Comparison of ENCODE assay signal across 12 mouse cellular contexts in the genomic region with DNA sequence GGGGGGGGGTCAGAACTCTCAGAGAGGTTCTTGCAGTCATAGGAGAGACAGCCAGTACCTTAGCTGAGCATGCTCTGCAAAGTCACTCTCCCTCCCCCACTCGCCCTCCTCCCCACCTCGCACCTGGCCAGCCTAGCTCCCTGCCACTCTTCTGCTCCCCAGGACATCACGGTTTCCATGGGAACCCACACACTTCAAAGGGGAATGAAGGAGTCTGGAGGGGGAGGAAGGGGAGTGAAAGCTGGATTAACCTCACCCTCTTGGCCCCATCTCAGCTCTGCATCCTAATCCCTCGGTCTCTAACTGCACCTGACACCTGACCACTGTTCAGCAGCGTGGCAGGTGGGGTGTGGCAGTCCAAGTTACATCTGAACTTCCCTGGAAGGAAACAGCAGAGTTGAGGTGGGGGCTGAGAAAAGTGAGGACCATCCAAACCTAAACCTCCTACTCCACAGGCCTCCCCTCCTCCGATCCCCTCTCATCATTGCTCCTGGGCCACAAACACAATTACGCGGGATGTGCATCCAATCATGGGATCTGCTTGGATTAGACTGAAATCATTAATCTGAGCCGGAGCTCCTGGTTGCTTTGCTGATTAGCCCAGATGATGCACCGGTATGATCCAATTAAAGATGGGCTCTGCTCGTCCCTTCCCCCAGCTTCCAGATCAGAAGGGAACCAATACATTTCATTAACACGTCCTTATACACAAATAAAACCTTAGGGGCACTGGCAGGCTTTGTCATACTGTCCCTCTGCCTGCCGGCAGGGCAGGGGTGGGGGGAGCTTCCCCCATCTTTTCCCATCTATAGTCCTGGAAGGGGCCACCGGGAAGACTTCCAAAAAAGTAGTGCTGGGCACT.
DNase-seq lines count a peak whose midpoint lies in the region; ATAC-seq and TF ChIP-seq lines count a peak whose summit lies in the region.
"Had no signal": no experiment of that assay in that cellular context is flagged by ENCODE, and none has a peak within 500 bp of the region (broad histone marks: within the 10 kb centered on the region; RNA-seq: fewer than 3 reads in every experiment).

No protein-coding gene starts in this region.

- peaks cover 5% of the 10 kb centered on the region for H3K4me1 ChIP-seq in ES-Bruce4 (ENCODE audit: control insufficient read depth, insufficient read depth, low read length)
- no peaks in the 10 kb centered on the region; the same call in 1 of the 2 replicates for H3K4me1 ChIP-seq in embryonic facial prominence, embryonic 14.5 days (ENCODE audit: control insufficient read depth, insufficient read depth, low read length)
- peaks cover 14% of the 10 kb centered on the region for H3K4me1 ChIP-seq in hindbrain, postnatal 0 days (ENCODE audit: insufficient read depth, low read length)
- H3K4me1 ChIP-seq: megakaryocyte, embryonic 14.5 days had no signal

- no peaks in the 10 kb centered on the region for H3K27me3 ChIP-seq in ES-Bruce4 (ENCODE audit: control insufficient read depth, insufficient read depth, low read length, poor library complexity, severe bottlenecking)
- H3K27me3 ChIP-seq in embryonic facial prominence, embryonic 14.5 days (replicated peaks; ENCODE audit: control insufficient read depth, insufficient read depth, low read length): no peaks in the 10 kb centered on the region
- H3K27me3 ChIP-seq in hindbrain, postnatal 0 days (ENCODE audit: insufficient read depth, low read length): no peaks in the 10 kb centered on the region

- ATAC-seq in embryonic facial prominence, embryonic 14.5 days (ENCODE audit: low read depth): peak; percentile 41; the same call in 1 of the 2 replicates
- peak; percentile 83 for ATAC-seq in hindbrain, postnatal 0 days
- ATAC-seq: Patski had no signal

- H3K9me3 ChIP-seq in ES-Bruce4 (replicated peaks; ENCODE audit: control insufficient read depth, insufficient read depth, low read length, poor library complexity, severe bottlenecking): no peaks in the 10 kb centered on the region
- no peaks in the 10 kb centered on the region for H3K9me3 ChIP-seq in embryonic facial prominence, embryonic 14.5 days (ENCODE audit: control insufficient read depth, low read length)
- no peaks in the 10 kb centered on the region for H3K9me3 ChIP-seq in hindbrain, postnatal 0 days (ENCODE audit: low read length)
- H3K9me3 ChIP-seq: limb, embryonic 13.5 days; megakaryocyte, embryonic 14.5 days had no signal

- 27% methylated on average over 14 of the region's 14 CpGs for WGBS in embryonic facial prominence, embryonic 14.5 days
- 17% methylated on average over 14 of the region's 14 CpGs for WGBS in hindbrain, postnatal 0 days

- TF ChIP-seq CTCF in ES-Bruce4 (IDR thresholded peaks at IDR 0.05; ENCODE audit: low read depth, low read length): no peak
- no peak for TF ChIP-seq CTCF in hindbrain, postnatal 0 days (IDR thresholded peaks at IDR 0.05; ENCODE audit: low read depth)

- H3K9ac ChIP-seq in ES-Bruce4 (ENCODE audit: low read depth, poor library complexity, severe bottlenecking): no peak overlapping the region
- H3K9ac ChIP-seq in embryonic facial prominence, embryonic 14.5 days (ENCODE audit: low read depth, low read length): no peak overlapping the region
- no peak overlapping the region for H3K9ac ChIP-seq in hindbrain, postnatal 0 days (replicated peaks; ENCODE audit: low read length)
- H3K9ac ChIP-seq: limb, embryonic 13.5 days had no signal

- TF ChIP-seq POLR2A in ES-Bruce4 (IDR thresholded peaks at IDR 0.05; ENCODE audit: insufficient read depth, low read length): no peak

- peak; percentile 51 for DNase-seq in cerebellum, adult 9-10 months
- DNase-seq in cerebellum, adult 8-10 months: no peak
- no peak for DNase-seq in embryonic facial prominence, embryonic 14.5 days (ENCODE audit: low spot score)
- peak; percentile 71 for DNase-seq in hindbrain, postnatal 0 days (ENCODE audit: low spot score)
- no peak for DNase-seq in adrenal gland, postnatal 4 days (ENCODE audit: low spot score in 2 of 2)
- DNase-seq in ovary, adult 18-20 months (ENCODE audit: low spot score): no peak
- no peak for DNase-seq in left cerebral cortex, postnatal 36 days (ENCODE audit: low spot score in 2 of 2)
- DNase-seq: heart, postnatal 36 days had no signal

- H3K4me2 ChIP-seq in embryonic facial prominence, embryonic 14.5 days (ENCODE audit: low read depth, low read length): no peak overlapping the region
- H3K4me2 ChIP-seq in hindbrain, postnatal 0 days (ENCODE audit: low read depth, low read length): no peak overlapping the region
- H3K4me2 ChIP-seq: limb, embryonic 13.5 days had no signal

- H3K36me3 ChIP-seq in ES-Bruce4 (ENCODE audit: control insufficient read depth, insufficient read depth, low read length, poor library complexity, severe bottlenecking): no peaks in the 10 kb centered on the region
- H3K36me3 ChIP-seq in embryonic facial prominence, embryonic 14.5 days (ENCODE audit: control insufficient read depth, insufficient read depth, low read length): no peaks in the 10 kb centered on the region
- no peaks in the 10 kb centered on the region for H3K36me3 ChIP-seq in hindbrain, postnatal 0 days (ENCODE audit: insufficient read depth, low read length)

- intact Hi-C loops in left cerebral cortex, postnatal 36 days (cut with DNase I): no loop called here

- H3K27ac ChIP-seq in ES-Bruce4 (ENCODE audit: insufficient read depth, low read length): no peak overlapping the region
- H3K27ac ChIP-seq in embryonic facial prominence, embryonic 14.5 days (replicated peaks; ENCODE audit: low read depth, low read length): no peak overlapping the region
- peak overlapping the region; percentile 61 for H3K27ac ChIP-seq in hindbrain, postnatal 0 days
- H3K27ac ChIP-seq: limb, embryonic 13.5 days had no signal

- TF ChIP-seq EP300 in ES-Bruce4 (IDR thresholded peaks at IDR 0.05; ENCODE audit: insufficient read depth, low read depth, low read length): peak; percentile 64; the same call in 1 of the 2 replicates

- no peak overlapping the region for H3K4me3 ChIP-seq in ES-Bruce4 (ENCODE audit: low read depth, low read length)
- H3K4me3 ChIP-seq in embryonic facial prominence, embryonic 14.5 days (ENCODE audit: low read depth, low read length): no peak overlapping the region
- no peak overlapping the region for H3K4me3 ChIP-seq in hindbrain, postnatal 0 days (ENCODE audit: low read length)
- H3K4me3 ChIP-seq: limb, embryonic 13.5 days; megakaryocyte, embryonic 14.5 days had no signal

Comparison
In these comparisons a context has a peak if more than half of its experiments do, and no peak if none do; other contexts are left out.
1. DNase-seq: peak in cerebellum, adult 9-10 months (single experiment) and hindbrain, postnatal 0 days (single experiment); none in cerebellum, adult 8-10 months (single experiment), embryonic facial prominence, embryonic 14.5 days (single experiment), adrenal gland, postnatal 4 days (0 of 2), ovary, adult 18-20 months (single experiment) and left cerebral cortex, postnatal 36 days (0 of 2).